Mouse (Mus musculus) stomach, postnatal 0 days (tissue): Measurements from ENCODE around the gene Rbms3. TPM values are rescaled to one million over a fixed set of nuclear protein-coding genes. Genes with fewer than 3 reads are reported as not detected.

ENCODE experiments used
- ATAC-seq: fragments of 200-750 bp; cut with Nextera tagmentation; 2 replicates; pipeline ENCODE4 v1.8.0; 2017; ENCODE audit not compliant: low FRiP score, low TSS enrichment
- DNase-seq: peaks from one replicate; pipeline ENCODE4 v3.0.0-alpha.2; 2016; ENCODE audit warnings: low spot score
- H3K27ac ChIP-seq: fragments of 300-500 bp; sonication (generic); replicated peaks from 2 replicates; pipeline ENCODE4 v1.5.1; 2014; ENCODE audit warnings: mild to moderate bottlenecking, control low read depth
- H3K27me3 ChIP-seq: fragments of 300-500 bp; sonication (generic); 2 replicates; pipeline ENCODE4 v1.6.1; 2014; ENCODE audit warnings: low read length; ENCODE audit not compliant: control insufficient read depth, insufficient read depth
- H3K36me3 ChIP-seq: fragments of 300-500 bp; sonication (generic); 2 replicates; pipeline ENCODE4 v1.6.1; 2014; ENCODE audit warnings: low read length, mixed read lengths; ENCODE audit not compliant: control insufficient read depth, insufficient read depth
- H3K4me1 ChIP-seq: fragments of 300-500 bp; sonication (generic); replicated peaks from 2 replicates; pipeline ENCODE4 v1.6.1; 2014; ENCODE audit warnings: antibody characterized with exemption; ENCODE audit not compliant: control insufficient read depth, insufficient read depth
- H3K4me2 ChIP-seq: fragments of 300-500 bp; sonication (generic); replicated peaks from 2 replicates; pipeline ENCODE4 v1.6.1; 2014; ENCODE audit warnings: low read depth, mild to moderate bottlenecking, control low read depth, moderate library complexity
- H3K4me3 ChIP-seq: fragments of 300-500 bp; sonication (generic); 2 replicates; pipeline ENCODE4 v1.5.1; 2014; ENCODE audit warnings: low read depth, low read length, control low read depth
- H3K9ac ChIP-seq: fragments of 300-500 bp; sonication (generic); 2 replicates; pipeline ENCODE4 v1.6.1; 2014; ENCODE audit warnings: mild to moderate bottlenecking, low read length, control low read depth, mixed read lengths
- H3K9me3 ChIP-seq: fragments of 300-500 bp; sonication (generic); 2 replicates; pipeline ENCODE4 v1.6.1; 2016; ENCODE audit warnings: low read length; ENCODE audit not compliant: control insufficient read depth
- CTCF ChIP-seq: IDR thresholded peaks from 2 replicates; pipeline ENCODE4 v1.5.1; 2016; ENCODE audit warnings: antibody characterized with exemption, low read depth, mild to moderate bottlenecking, moderate library complexity
- EP300 ChIP-seq: optimal IDR thresholded peaks from 2 replicates; pipeline ENCODE3; 2016; ENCODE audit warnings: antibody characterized with exemption
- WGBS: fragments of 180-500 bp; shearing (Covaris S2); extraction: QIAGEN DNeasy Blood & Tissue Kit; methylation state at CpG from one replicate; pipeline ENCODE4 v1.1.7; 2014; 5-methylcytosine and 5-hydroxymethylcytosine counted together
- polyA plus RNA-seq: library from polyadenylated mRNA; unstranded; fragments of >200 nt; fragmentation: Nextera tagmentation; extraction: Ambion mirVana; gene quantifications from 2 replicates; pipeline ENCODE4 v1.2.1, GENCODE M21; 2015

The Rbms3 gene
- polyA plus RNA-seq, 1 experiment from 2014 or later = 20.9 TPM

- TF ChIP-seq CTCF (no peak), EP300 (no peak)
- peak overlapping the region; percentile 75 for H3K27ac ChIP-seq
- H3K9me3 ChIP-seq = no peaks in the 10 kb centered on the region
- peaks cover 6% of the 10 kb centered on the region for H3K4me1 ChIP-seq
- ATAC-seq (peak; percentile 83), DNase-seq (peak; percentile 46)
- H3K9ac ChIP-seq = peak overlapping the region; percentile 79
- no peaks in the 10 kb centered on the region for H3K36me3 ChIP-seq
- H3K27me3 ChIP-seq = no peaks in the 10 kb centered on the region
- H3K4me2 ChIP-seq = peak overlapping the region; percentile 63
- WGBS = 0% methylated on average over 10 of the region's 10 CpGs
- H3K4me3 ChIP-seq = peak overlapping the region; percentile 68
Measured at GRCm38 (mm10) chr9:117252411-117252861, 377.3 kb downstream of the Rbms3 start.

- Histone ChIP-seq H3K27me3 (no peaks in the 10 kb centered on the region), H3K4me3 (peak overlapping the region; percentile 68), H3K9me3 (no peaks in the 10 kb centered on the region), H3K4me1 (peaks cover 10% of the 10 kb centered on the region), H3K27ac (peak overlapping the region; percentile 75), H3K36me3 (no peaks in the 10 kb centered on the region), H3K9ac (peak overlapping the region; percentile 79), H3K4me2 (peak overlapping the region; percentile 63)
- ATAC-seq = peak; percentile 77; the same call in 1 of the 2 replicates
- 1% methylated on average over 29 of the region's 29 CpGs for WGBS
- DNase-seq = peak; percentile 34
- TF ChIP-seq EP300 (no peak), CTCF (0 out of 2 replicates have a peak, but pooled peaks have one; percentile 17)
Measured at GRCm38 (mm10) chr9:117251521-117252368, 378.0 kb downstream of the Rbms3 start.

- no peaks in the 10 kb centered on the region for H3K9me3 ChIP-seq
- H3K4me2 ChIP-seq = peak overlapping the region; percentile 63
- H3K4me1 ChIP-seq = peaks cover 10% of the 10 kb centered on the region
- DNase-seq = no peak
- H3K27ac ChIP-seq = peak overlapping the region; percentile 30; the same call in 1 of the 2 replicates
- H3K4me3 ChIP-seq = peak overlapping the region; percentile 68
- no peaks in the 10 kb centered on the region for H3K36me3 ChIP-seq
- peak overlapping the region; percentile 79 for H3K9ac ChIP-seq
- TF ChIP-seq CTCF = no peak
- ATAC-seq = no peak
- WGBS = 7% methylated on average over 2 of the region's 2 CpGs
- H3K27me3 ChIP-seq = no peaks in the 10 kb centered on the region
Measured at GRCm38 (mm10) chr9:117250831-117251165, 378.9 kb downstream of the Rbms3 start.

- peak overlapping the region; percentile 79 for H3K9ac ChIP-seq
- H3K4me2 ChIP-seq = peak overlapping the region; percentile 63
- 18% methylated on average over 13 of the region's 13 CpGs for WGBS
- peak overlapping the region; percentile 30 for H3K27ac ChIP-seq
- H3K36me3 ChIP-seq = no peaks in the 10 kb centered on the region
- ATAC-seq (no peak), DNase-seq (no peak)
- peak overlapping the region; percentile 68 for H3K4me3 ChIP-seq
- H3K4me1 ChIP-seq = peaks cover 10% of the 10 kb centered on the region
- H3K9me3 ChIP-seq = no peaks in the 10 kb centered on the region
- TF ChIP-seq CTCF (no peak), EP300 (no peak)
- H3K27me3 ChIP-seq = no peaks in the 10 kb centered on the region
Measured at GRCm38 (mm10) chr9:117250036-117250830, 379.5 kb downstream of the Rbms3 start.

- no peak for DNase-seq
- peak overlapping the region; percentile 10; the same call in 1 of the 2 replicates for H3K4me3 ChIP-seq
Measured at GRCm38 (mm10) chr9:117247311-117247980, 382.3 kb downstream of the Rbms3 start.

More at GRCm38 (mm10) chr9:117247311-117247980, 382.3 kb downstream of the Rbms3 start:
- H3K36me3 ChIP-seq = no peaks in the 10 kb centered on the region
- peaks cover 10% of the 10 kb centered on the region for H3K4me1 ChIP-seq
- no peak for ATAC-seq
- WGBS = 17% methylated on average over 5 of the region's 5 CpGs
- no peaks in the 10 kb centered on the region for H3K9me3 ChIP-seq
- peak overlapping the region; percentile 34 for H3K4me2 ChIP-seq
- peak overlapping the region; percentile 45 for H3K27ac ChIP-seq
- H3K27me3 ChIP-seq = no peaks in the 10 kb centered on the region
- peak overlapping the region; percentile 28; the same call in 1 of the 2 replicates for H3K9ac ChIP-seq
- TF ChIP-seq EP300 (no peak), CTCF (no peak)
